Mouse (Mus musculus) cerebellum, adult 11-12 months (tissue): ENCODE measurements around the gene Ost4.
"Not testable (repeated sequence)": the region's sequence is repeated elsewhere in the genome, so short reads cannot be mapped to it uniquely, and the experiment has no call there.

Experiments used
- DNase-seq: peaks from one replicate; pipeline ENCODE4 v3.0.0; 2022

The Ost4 gene

GRCm38 (mm10) chr5:30889088-30889754 lies 18.4 kb downstream of the Ost4 start:
- DNase-seq: no peak

- peak; percentile 94 for DNase-seq
These were observed 19.1 kb downstream of the Ost4 start, which contains the start of gene Agbl5 for GRCm38 (mm10) chr5:30888337-30889087. TSS of gene Agbl5 (plus strand) at chr5:30888694.

- peak; percentile 91 for DNase-seq
These were observed 19.7 kb downstream of the Ost4 start for GRCm38 (mm10) chr5:30887858-30888336.

GRCm38 (mm10) chr5:30887331-30887761 lies 20.2 kb downstream of the Ost4 start:
- peak; percentile 88 for DNase-seq

GRCm38 (mm10) chr5:30886731-30887130 lies 20.9 kb downstream of the Ost4 start:
- peak; percentile 5 for DNase-seq

GRCm38 (mm10) chr5:30886209-30886608 lies 21.4 kb downstream of the Ost4 start:
- DNase-seq: no peak

GRCm38 (mm10) chr5:30881839-30882238 lies 25.7 kb downstream of the Ost4 start:
- DNase-seq: not testable (repeated sequence)

GRCm38 (mm10) chr5:30879347-30879943 lies 28.1 kb downstream of the Ost4 start:
- no peak for DNase-seq

- DNase-seq: no peak
These were observed 29.0 kb downstream of the Ost4 start for GRCm38 (mm10) chr5:30878616-30879015.

- DNase-seq: no peak
These were observed 33.2 kb downstream of the Ost4 start for GRCm38 (mm10) chr5:30874365-30874764.

GRCm38 (mm10) chr5:30872574-30872973 lies 35.0 kb downstream of the Ost4 start:
- no peak for DNase-seq

- no peak for DNase-seq
These were observed 37.5 kb downstream of the Ost4 start for GRCm38 (mm10) chr5:30870131-30870406.

GRCm38 (mm10) chr5:30869405-30870130 lies 38.0 kb downstream of the Ost4 start:
- peak; percentile 86 for DNase-seq

- DNase-seq: no peak
These were observed 38.6 kb downstream of the Ost4 start for GRCm38 (mm10) chr5:30868981-30869380.

GRCm38 (mm10) chr5:30867712-30868111 lies 39.9 kb downstream of the Ost4 start, which contains the start of gene Tmem214:
TSS of gene Tmem214 (plus strand) at chr5:30868012.
- no peak for DNase-seq

- no peak for DNase-seq
These were observed 40.7 kb downstream of the Ost4 start for GRCm38 (mm10) chr5:30866871-30867270.

- no peak for DNase-seq
These were observed 43.3 kb downstream of the Ost4 start for GRCm38 (mm10) chr5:30864322-30864721.

GRCm38 (mm10) chr5:30863852-30864251 lies 43.7 kb downstream of the Ost4 start:
- no peak for DNase-seq

GRCm38 (mm10) chr5:30856124-30856523 lies 51.5 kb downstream of the Ost4 start:
- no peak for DNase-seq
